Mouse (Mus musculus): Measurements from ENCODE around the gene Kif3b.
A peak's percentile ranks its signal among the peaks of the same experiment; 100 is the strongest.

Kif3b gene

GRCm38 (mm10) chr2:153298460-153298859 lies 7.2 kb downstream of the Kif3b start:
- DNase-seq = no peak

DNA sequence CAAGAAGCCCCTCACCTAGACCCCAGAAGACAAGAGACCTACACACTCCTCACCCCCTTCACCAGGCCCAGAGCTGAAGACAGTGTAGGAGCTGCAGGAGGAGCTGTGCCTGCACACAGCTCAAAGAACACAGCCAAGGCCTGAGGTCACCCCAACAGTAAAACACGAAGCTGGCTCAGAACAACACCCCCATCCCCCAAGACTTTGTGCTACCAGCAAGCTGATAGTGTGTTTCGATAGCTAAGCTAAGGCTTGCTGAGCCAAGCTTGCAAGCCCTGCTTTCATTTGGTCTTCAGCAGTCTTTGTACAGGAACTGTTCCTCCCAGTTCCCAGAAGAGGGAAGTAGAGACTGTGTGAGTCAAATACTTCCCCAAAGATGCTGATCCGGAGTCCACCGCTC lies 7.7 kb downstream of the Kif3b start:
- no peak for DNase-seq

DNA sequence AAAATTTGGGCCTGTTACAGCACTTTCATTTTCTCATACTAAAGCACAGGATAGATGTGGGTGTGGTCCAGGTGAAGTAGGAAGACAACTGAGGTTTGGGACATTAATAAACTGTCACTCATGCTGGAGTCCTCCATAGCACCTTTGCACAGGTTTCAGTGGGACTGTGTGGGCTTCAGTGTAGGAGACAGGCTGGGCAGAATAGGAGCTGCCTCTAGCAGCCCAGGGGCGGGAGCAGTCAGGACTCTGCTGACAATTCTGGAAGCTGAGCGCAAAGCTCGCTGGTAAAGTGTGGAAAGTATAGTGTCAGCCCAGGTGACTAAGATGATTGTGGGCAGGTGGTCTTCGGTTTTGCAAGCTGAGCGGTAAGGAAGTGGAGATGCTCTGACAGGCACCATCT lies 9.9 kb downstream of the Kif3b start:
- DNase-seq = no peak

- DNase-seq = peak; percentile 24
Measured at GRCm38 (mm10) chr2:153305240-153305639, 14.0 kb downstream of the Kif3b start.

DNA sequence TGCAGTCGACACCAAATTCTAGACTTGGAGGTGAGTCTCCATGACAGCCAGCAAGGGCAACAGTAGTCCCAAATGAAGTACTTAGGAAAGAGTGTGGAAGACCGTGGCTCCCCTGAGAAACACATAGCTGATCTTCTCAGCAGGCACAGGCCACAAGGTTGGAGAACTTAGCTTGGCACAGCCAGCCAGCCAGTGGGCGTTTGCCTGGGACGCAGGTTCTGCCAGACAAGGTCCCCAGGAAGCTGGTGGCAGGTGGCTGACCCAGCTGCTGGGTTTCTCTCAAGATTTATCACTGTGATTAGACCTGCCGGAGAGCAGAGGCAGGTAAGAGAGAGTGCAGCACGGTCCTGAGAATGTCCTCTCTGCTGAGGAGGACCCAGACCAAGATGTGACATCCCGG lies 17.4 kb downstream of the Kif3b start:
- DNase-seq = no peak

DNA sequence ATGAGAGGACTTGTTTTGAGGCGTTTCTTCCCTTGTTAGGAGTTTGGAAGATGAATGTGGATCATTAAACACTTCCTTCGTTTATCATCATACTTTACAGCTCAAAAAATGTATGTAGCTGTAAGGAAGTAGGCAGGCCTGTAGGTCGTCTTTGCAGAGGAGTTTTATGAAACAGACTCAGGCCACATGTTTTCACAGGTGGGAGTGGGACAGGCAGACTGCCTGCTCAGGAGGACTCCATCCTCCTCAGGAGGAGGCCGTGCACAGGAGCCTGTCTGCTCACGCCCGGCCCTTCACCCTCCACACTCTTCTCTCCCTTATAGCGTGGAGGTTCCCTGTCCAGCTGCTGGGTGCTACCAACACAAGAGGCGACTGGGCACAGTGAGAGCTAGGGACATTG lies 17.9 kb downstream of the Kif3b start:
- DNase-seq = no peak

DNA sequence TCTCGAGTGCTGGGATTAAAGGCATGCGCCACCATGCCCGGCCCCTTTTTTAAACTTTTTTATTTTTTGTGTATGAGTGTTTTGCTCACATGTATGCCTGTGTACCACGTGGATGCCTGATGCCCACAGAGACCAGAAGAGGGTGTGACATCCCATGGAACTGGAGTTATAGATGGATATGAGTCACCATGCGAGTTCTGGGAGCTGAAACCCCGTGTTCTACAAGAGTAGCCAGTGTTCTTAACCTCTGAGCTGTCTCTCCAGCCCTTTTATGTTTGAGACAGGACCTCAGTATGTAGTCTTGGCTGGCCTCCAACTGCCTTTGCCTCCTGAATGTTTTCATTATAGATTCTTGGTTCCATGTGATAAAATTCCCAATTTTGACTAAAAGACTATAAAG lies 19.0 kb downstream of the Kif3b start:
- no peak for DNase-seq

GRCm38 (mm10) chr2:153312884-153313283 lies 21.7 kb downstream of the Kif3b start:
- no peak for DNase-seq

DNA sequence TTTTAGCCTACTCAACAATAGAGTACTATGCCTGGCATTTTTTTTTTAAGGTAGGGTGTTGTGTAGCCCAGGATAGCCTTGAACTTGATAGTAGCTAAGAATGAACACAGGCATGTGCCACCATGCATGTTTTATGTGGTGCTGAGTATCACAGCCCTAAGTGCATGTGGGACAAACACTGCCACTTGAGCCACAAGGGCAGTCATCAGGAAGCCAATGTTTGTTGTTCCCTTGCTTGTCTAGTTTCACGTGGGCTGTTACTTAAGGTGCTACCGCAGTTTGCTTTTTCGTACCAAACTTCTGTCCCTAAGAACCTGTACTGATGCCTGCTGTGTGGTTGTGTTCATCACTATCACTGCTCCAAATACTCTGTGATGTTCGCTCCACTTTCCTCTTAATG lies 27.2 kb downstream of the Kif3b start:
- no peak for DNase-seq

DNA sequence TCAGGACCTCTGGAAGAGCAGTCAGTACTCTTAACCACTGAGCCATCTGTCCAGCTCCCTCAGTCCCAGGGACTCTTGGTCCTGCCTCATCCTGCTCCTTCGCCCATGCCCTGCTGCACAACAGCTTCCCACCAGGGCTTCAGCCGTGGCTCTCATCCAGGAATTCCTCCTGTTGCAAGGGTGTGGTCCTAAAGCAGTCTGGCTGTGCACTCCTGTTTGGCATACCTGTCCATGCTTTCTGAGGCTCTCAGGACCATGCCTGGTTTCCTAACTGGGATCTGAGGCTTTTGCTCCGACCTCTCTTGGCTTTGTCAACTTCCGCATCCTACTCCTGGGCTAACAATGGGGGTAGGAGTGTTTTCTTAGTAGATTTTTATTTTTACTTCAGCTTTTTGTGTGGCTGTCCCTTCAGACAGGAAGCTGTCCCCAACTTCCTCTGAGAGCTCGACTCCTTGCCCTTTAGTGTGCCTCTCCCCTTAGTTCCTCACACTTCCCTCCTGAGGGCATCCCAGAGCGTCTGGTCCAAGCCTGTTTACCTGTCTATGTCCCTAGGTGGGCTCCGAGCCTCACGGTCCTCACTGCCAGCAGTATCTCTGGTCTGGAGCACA lies 27.9 kb downstream of the Kif3b start:
- no peak for DNase-seq

DNA sequence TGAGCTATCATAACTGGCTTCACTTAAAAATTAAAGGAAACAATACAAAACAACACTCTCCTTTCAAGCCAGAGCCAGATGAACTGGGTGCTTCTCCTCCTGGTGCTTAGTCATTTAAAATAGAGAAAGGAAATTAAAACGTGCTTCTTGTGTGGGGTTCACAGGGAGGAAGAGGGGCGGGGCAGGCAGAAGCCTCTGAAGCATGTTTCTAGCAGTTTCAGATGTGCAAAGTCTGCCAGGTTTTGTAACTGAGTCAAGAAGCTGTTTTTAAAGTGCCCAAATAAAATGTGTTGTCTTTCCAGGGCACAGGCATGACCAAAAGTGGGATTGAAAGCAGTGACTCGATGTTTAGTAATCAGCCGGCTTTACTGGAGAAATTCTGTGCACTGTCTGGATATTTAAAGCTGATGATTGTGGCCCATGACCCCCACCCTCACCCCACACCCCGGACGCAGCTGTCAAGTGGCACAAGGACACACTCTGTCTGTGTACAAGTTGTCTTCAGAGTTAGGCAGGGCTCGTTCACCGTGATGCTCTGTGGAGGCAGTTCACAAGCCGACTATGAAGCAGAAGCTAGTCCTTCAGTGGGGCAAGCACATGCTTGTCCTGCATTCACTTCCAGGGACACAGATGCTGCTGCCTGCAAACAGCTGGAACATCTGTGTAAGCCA lies 34.6 kb downstream of the Kif3b start:
- DNase-seq = no peak

GRCm38 (mm10) chr2:153332271-153332670 lies 41.1 kb downstream of the Kif3b start:
- no peak for DNase-seq

DNA sequence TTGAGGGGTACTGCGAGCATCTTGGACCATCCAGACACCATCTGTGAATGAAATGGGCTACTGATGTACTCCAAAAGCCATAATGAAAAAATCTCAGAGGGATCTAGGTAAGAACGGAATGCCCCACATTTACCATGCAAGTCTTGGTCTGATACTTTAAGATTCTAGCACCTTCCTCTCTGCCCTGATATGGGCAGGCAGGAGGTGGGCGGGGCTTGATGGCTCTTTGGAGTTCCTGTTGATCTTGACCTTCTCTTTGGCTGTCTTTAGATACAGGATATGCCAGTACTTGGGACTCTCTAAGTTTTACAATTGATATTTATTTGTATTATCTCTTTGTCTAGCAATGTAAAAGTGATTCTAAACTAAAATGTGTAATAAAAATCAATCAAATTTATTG lies 41.8 kb downstream of the Kif3b start:
- DNase-seq = no peak

- peak; percentile 26 for DNase-seq
Measured at GRCm38 (mm10) chr2:153333822-153334232, 42.6 kb downstream of the Kif3b start.

DNA sequence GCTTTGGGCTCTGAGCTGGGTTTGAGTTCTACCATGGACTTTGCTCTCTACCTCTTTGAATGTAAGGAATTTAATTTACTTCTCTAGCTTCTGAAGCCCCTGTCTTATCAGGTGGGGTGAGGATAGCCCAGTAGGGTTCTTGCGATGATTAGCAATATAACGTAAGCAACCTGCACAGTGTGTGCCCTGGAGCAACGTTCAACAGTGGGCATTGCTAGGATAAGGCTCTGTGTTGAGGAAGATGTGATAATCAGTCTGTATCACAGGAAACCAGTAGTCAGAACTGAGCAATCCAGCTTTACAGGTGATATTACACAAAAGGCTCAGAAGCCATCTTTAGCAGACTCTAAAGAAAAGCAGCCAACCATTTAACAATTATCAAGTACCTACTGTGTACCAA lies 43.1 kb downstream of the Kif3b start:
- no peak for DNase-seq

DNA sequence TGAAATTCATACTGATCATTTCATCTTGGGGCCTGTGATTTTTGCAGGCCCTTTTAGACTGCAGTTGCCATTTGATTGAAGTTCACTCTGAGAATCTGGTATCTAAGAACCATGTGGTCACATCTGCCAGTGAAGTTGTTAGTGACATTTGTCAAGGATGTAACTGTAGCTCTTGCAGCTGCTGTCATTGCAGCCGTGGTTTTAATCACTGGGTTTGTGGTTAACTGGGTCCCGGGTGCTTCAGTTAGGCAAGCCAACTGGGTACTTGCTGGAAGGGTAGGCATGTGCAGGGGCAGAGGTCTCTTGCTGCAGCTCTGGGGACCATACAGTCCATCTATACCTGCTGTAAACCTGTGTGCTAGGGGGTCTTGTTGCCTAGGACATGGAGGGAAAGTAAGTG lies 44.9 kb downstream of the Kif3b start:
- no peak for DNase-seq

DNA sequence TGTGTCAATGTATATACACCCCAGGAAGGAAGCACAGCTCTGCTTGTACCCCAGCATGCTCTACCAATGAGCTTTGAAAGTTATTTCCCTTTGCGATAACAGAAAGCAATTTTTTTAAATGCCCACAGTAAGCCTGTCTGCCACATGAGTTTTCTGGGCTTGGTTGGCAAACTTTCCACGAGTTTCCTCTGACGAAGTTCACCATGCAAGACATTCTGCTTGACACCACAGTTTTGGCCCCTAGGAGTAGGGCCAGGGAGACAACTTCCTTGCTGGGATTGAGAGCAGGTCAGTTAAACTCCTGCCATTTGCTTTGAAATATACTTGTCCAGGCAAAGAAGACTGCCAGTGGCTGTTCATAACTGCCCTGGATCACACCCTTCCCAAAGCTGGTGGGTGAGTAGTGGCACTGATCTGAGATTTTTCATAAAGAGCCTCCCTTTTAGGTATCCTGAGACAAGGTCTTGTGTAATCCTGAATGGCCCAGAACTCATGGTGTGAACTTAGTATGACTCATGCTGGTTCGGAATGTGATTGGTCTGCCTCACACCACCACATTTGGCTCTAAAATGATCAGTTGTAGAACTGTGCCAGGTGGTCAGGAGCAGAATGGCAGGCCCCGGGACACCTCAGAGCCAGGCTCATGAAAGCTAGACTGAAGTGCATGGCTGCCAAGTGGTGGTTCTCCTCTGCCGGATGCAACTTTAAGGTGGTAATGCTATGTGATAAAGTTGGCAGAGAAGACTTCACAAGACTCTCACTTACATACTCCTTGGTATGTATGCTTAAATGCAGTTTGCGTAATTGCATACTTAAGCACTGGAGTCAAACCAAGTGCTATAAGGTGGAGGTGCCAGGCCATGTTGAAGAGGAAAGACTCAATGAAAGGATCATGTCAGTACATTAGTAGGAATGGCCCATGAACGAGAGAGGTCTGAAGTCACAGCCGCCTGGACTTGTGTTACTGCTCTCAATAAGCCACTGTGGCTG lies 47.4 kb downstream of the Kif3b start:
- DNase-seq = no peak

- no peak for DNase-seq
Measured at GRCm38 (mm10) chr2:153342166-153342565, 51.0 kb downstream of the Kif3b start.

DNA sequence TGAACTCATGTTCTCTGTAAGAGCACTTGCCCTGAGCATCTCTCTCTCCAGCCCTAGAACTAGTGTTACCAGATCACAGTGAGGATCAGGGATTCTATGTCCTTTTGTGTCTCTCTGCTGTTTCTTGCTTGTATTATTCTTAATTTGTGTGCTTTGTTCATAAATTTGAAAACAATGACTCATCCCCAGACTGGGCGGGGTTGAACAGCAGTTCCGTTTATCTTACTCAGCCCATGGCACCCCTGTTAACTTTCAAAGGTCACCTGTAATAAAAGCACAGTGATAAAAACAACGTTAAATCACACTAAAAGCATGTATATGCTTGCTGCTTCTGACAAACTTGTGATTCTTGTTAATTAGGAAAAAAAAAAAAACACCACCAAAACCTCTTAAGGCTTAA lies 51.4 kb downstream of the Kif3b start:
- DNase-seq = no peak

DNA sequence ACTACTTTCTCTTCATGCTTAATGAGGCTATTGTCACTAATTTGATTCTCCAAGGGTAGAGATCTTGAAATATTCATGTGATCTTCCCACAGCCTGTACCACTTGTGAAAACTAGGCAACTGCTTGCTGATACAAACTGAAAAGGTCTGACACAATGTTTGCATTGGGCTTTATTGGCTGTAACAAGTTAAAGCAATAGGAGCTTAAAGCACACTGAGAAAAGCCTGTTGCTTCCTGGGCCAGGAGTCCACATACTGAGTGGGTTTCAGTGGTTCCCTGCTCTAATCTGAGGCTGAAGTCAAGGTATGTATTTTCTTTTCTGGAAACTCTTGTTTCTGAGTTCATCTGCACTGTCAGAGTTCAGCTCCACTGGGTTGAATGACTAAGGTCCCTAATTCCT lies 52.0 kb downstream of the Kif3b start:
- DNase-seq = no peak

DNA sequence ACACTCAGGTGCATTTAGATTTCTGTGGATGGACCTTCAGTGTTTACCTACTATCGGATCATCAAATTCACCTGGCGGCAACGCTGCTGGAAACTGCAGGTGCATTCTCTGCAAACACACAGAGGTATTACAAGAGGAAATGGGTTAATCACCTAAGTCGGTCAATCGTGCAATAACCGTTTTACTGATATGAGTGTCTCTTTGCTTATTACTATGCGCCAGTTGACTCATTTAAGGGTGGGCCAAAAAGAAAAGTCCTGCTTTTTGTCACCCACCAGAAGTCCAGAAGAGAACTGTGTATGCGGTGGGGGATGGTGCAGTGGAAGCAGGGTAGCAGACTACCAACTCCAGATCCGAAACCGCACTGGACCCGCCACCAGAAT lies 53.8 kb downstream of the Kif3b start:
- DNase-seq = no peak

- peak; percentile 98 for DNase-seq
Measured at GRCm38 (mm10) chr2:153345454-153346220, 54.4 kb downstream of the Kif3b start, which contains the start of gene Asxl1. Gene Asxl1, plus strand, starts transcription at chr2:153345829.

Data from kidney, adult 11 months (tissue).